Mouse (Mus musculus) intestine, postnatal 0 days (tissue): Measurements from ENCODE around the gene Ubl3. TPM values are rescaled to one million over a fixed set of nuclear protein-coding genes. Genes with fewer than 3 reads are reported as not detected.

Experiments
- ATAC-seq: fragments of 200-750 bp; cut with Nextera tagmentation; 2 replicates; pipeline ENCODE4 v1.8.0; 2017; ENCODE audit warnings: mild to moderate bottlenecking, moderate TSS enrichment, moderate library complexity
- H3K27ac ChIP-seq: fragments of 300-500 bp; sonication (generic); 2 replicates; pipeline ENCODE4 v1.5.1; 2014; ENCODE audit warnings: mild to moderate bottlenecking, low read depth, low read length, moderate library complexity
- H3K27me3 ChIP-seq: fragments of 300-500 bp; sonication (generic); replicated peaks from 2 replicates; pipeline ENCODE4 v1.6.1; 2014; ENCODE audit warnings: low read length, mixed read lengths; ENCODE audit not compliant: control insufficient read depth, insufficient read depth
- H3K36me3 ChIP-seq: fragments of 300-500 bp; sonication (generic); 2 replicates; pipeline ENCODE4 v1.6.1; 2014; ENCODE audit warnings: mild to moderate bottlenecking, moderate library complexity; ENCODE audit not compliant: control insufficient read depth, insufficient read depth
- H3K4me1 ChIP-seq: fragments of 300-500 bp; sonication (generic); replicated peaks from 2 replicates; pipeline ENCODE4 v1.6.1; 2014; ENCODE audit warnings: antibody characterized with exemption, low read length, mixed read lengths; ENCODE audit not compliant: control insufficient read depth, insufficient read depth
- H3K4me2 ChIP-seq: fragments of 300-500 bp; sonication (generic); replicated peaks from 2 replicates; pipeline ENCODE4 v1.6.1; 2014; ENCODE audit warnings: low read depth, mild to moderate bottlenecking, moderate library complexity
- H3K4me3 ChIP-seq: fragments of 300-500 bp; sonication (generic); 2 replicates; pipeline ENCODE4 v1.5.1; 2014; ENCODE audit warnings: low read depth, low read length
- H3K9ac ChIP-seq: fragments of 300-500 bp; sonication (generic); 2 replicates; pipeline ENCODE4 v1.6.1; 2014; ENCODE audit warnings: mild to moderate bottlenecking, low read depth, low read length
- H3K9me3 ChIP-seq: fragments of 300-500 bp; sonication (generic); 2 replicates; pipeline ENCODE4 v1.6.1; 2016; ENCODE audit warnings: mixed run types; ENCODE audit not compliant: control insufficient read depth
- CTCF ChIP-seq: sonication (generic); IDR thresholded peaks from 2 replicates; pipeline ENCODE4 v1.5.1; 2016; ENCODE audit warnings: low read depth, mild to moderate bottlenecking, control low read depth, antibody characterized with exemption, moderate library complexity
- WGBS: fragments of 180-500 bp; shearing (Covaris S2); extraction: QIAGEN DNeasy Blood & Tissue Kit; methylation state at CpG from one replicate; pipeline ENCODE4 v1.1.7; 2014; 5-methylcytosine and 5-hydroxymethylcytosine counted together
- polyA plus RNA-seq: library from polyadenylated mRNA; unstranded; fragments of >200 nt; fragmentation: Nextera tagmentation; extraction: Ambion mirVana; gene quantifications from 2 replicates; pipeline ENCODE4 v1.2.1, GENCODE M21; 2015

The Ubl3 gene
- polyA plus RNA-seq, 1 experiment from 2014 or later: 87.7 TPM

- Histone ChIP-seq H3K27me3 (no peaks in the 10 kb centered on the region), H3K4me3 (no peak overlapping the region), H3K4me2 (no peak overlapping the region), H3K36me3 (no peaks in the 10 kb centered on the region), H3K9ac (no peak overlapping the region), H3K27ac (no peak overlapping the region), H3K4me1 (no peaks in the 10 kb centered on the region), H3K9me3 (no peaks in the 10 kb centered on the region)
- 69% methylated on average over 13 of the region's 13 CpGs for WGBS
- no peak for TF ChIP-seq CTCF
- ATAC-seq: no peak
Measured at GRCm38 (mm10) chr5:148488891-148489723, 63.5 kb downstream of the Ubl3 start.

GRCm38 (mm10) chr5:148486202-148486601, 66.4 kb downstream of the Ubl3 start:
- Histone ChIP-seq H3K27me3 (no peaks in the 10 kb centered on the region), H3K9ac (no peak overlapping the region), H3K4me3 (no peak overlapping the region), H3K36me3 (no peaks in the 10 kb centered on the region), H3K4me1 (no peaks in the 10 kb centered on the region), H3K4me2 (no peak overlapping the region), H3K9me3 (no peaks in the 10 kb centered on the region), H3K27ac (no peak overlapping the region)
- 81% methylated on average over 11 of the region's 11 CpGs for WGBS
- no peak for ATAC-seq
- no peak for TF ChIP-seq CTCF

GRCm38 (mm10) chr5:148481745-148482144, 70.8 kb downstream of the Ubl3 start:
- TF ChIP-seq CTCF: no peak
- Histone ChIP-seq H3K9ac (no peak overlapping the region), H3K4me1 (no peaks in the 10 kb centered on the region), H3K36me3 (no peaks in the 10 kb centered on the region), H3K27ac (no peak overlapping the region), H3K4me2 (no peak overlapping the region), H3K4me3 (no peak overlapping the region), H3K27me3 (no peaks in the 10 kb centered on the region), H3K9me3 (no peaks in the 10 kb centered on the region)
- WGBS: 76% methylated on average over 3 of the region's 3 CpGs
- ATAC-seq: no peak

- Histone ChIP-seq H3K4me3 (no peak overlapping the region), H3K27me3 (no peaks in the 10 kb centered on the region), H3K36me3 (no peaks in the 10 kb centered on the region), H3K4me2 (no peak overlapping the region), H3K27ac (no peak overlapping the region), H3K4me1 (no peaks in the 10 kb centered on the region), H3K9ac (no peak overlapping the region), H3K9me3 (no peaks in the 10 kb centered on the region)
- no peak for ATAC-seq
- TF ChIP-seq CTCF: no peak
- 76% methylated on average over 7 of the region's 7 CpGs for WGBS
Measured at GRCm38 (mm10) chr5:148474346-148474745, 78.2 kb downstream of the Ubl3 start.

- no peak overlapping the region for H3K4me3 ChIP-seq
- WGBS: 54% methylated on average over 14 of the region's 14 CpGs
- no peak overlapping the region for H3K9ac ChIP-seq
- ATAC-seq: no peak
- no peaks in the 10 kb centered on the region for H3K27me3 ChIP-seq
- no peaks in the 10 kb centered on the region for H3K9me3 ChIP-seq
- no peak overlapping the region for H3K27ac ChIP-seq
- no peaks in the 10 kb centered on the region for H3K36me3 ChIP-seq
- no peak overlapping the region for H3K4me2 ChIP-seq
- TF ChIP-seq CTCF: no peak
- H3K4me1 ChIP-seq: no peaks in the 10 kb centered on the region
Measured at GRCm38 (mm10) chr5:148468626-148469441, 83.8 kb downstream of the Ubl3 start.

GRCm38 (mm10) chr5:148466933-148467607, 85.5 kb downstream of the Ubl3 start:
- no peak overlapping the region for H3K27ac ChIP-seq
- no peaks in the 10 kb centered on the region for H3K27me3 ChIP-seq
- H3K36me3 ChIP-seq: no peaks in the 10 kb centered on the region
- WGBS: 41% methylated on average over 8 of the region's 8 CpGs
- no peak overlapping the region for H3K4me3 ChIP-seq
- no peak overlapping the region for H3K9ac ChIP-seq
- H3K9me3 ChIP-seq: no peaks in the 10 kb centered on the region
- no peaks in the 10 kb centered on the region for H3K4me1 ChIP-seq
- ATAC-seq: no peak
- no peak for TF ChIP-seq CTCF
- H3K4me2 ChIP-seq: no peak overlapping the region
